Mouse (Mus musculus) kidney, adult 2 months (tissue): ENCODE measurements at regions not wholly inside any gene's neighbourhood (a gene's known extent, or its start where the extent isn't known, plus 50 kb on each side); places are given as distances from the start of the nearest gene placed in this dataset.

Experiments
- DNase-seq: peaks from one replicate; pipeline ENCODE4 v3.0.0; 2021
- H3K27ac ChIP-seq: fragments of 200-500 bp; 2 replicates; pipeline ENCODE4 v1.5.1; 2012; ENCODE audit warnings: low read depth, low read length, control low read depth, inconsistent platforms; ENCODE audit not compliant: insufficient read depth
- H3K27me3 ChIP-seq: fragments of 200-500 bp; replicated peaks from 2 replicates; pipeline ENCODE4 v1.6.1; 2012; ENCODE audit warnings: mild to moderate bottlenecking, moderate library complexity, low read length, inconsistent platforms; ENCODE audit not compliant: control insufficient read depth, insufficient read depth
- H3K36me3 ChIP-seq: fragments of 200-500 bp; 2 replicates; pipeline ENCODE4 v1.6.1; 2012; ENCODE audit warnings: mild to moderate bottlenecking, moderate library complexity, low read length, inconsistent platforms; ENCODE audit not compliant: control insufficient read depth, insufficient read depth
- H3K4me1 ChIP-seq: fragments of 200-500 bp; 2 replicates; pipeline ENCODE4 v1.6.1; 2011; ENCODE audit warnings: low read length; ENCODE audit not compliant: control insufficient read depth, insufficient read depth
- H3K4me3 ChIP-seq: fragments of 200-500 bp; 2 replicates; pipeline ENCODE4 v1.5.1; 2011; ENCODE audit warnings: mild to moderate bottlenecking, low read depth, low read length, control low read depth; ENCODE audit not compliant: insufficient read depth
- CTCF ChIP-seq: fragments of 200-500 bp; conservative IDR thresholded peaks from 2 replicates; pipeline ENCODE4 v1.5.1; 2011; ENCODE audit warnings: low read depth, mild to moderate bottlenecking, control low read depth, low read length, moderate library complexity, mixed read lengths; ENCODE audit not compliant: insufficient read depth, insufficient read length
- POLR2A ChIP-seq: fragments of 200-500 bp; IDR thresholded peaks from one replicate; pipeline ENCODE4 v1.6.1; 2011; ENCODE audit warnings: low read depth, low read length, control low read depth
- WGBS: fragments of 180-500 bp; shearing (Covaris S2); methylation state at CpG from one replicate; pipeline ENCODE4 v1.1.7; 2018; 5-methylcytosine and 5-hydroxymethylcytosine counted together

DNA sequence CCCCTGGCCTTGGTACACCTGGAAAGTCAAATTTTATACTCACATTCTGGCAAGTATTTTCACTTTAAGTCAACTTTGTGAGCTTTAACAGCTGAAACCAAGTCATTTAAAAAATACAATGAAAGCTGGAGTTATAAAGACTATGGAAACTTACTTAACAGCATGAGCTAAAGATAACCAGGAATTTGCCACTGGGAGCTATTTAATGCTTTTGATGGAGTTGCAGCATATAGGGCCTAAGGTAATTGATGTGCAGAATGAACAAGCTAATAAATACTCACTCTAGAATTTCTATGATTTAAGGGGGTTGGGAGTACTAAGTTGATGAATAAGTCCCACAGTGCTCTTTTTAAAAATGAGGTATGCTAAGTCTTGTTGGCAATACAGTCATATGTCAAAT lies 463.5 kb upstream of the Dmac1 start:
- Histone ChIP-seq H3K27ac (no peak overlapping the region), H3K4me3 (no peak overlapping the region), H3K36me3 (no peaks in the 10 kb centered on the region), H3K27me3 (no peaks in the 10 kb centered on the region), H3K4me1 (no peaks in the 10 kb centered on the region)
- no peak for DNase-seq
- TF ChIP-seq CTCF (no peak), POLR2A (no peak)

- WGBS: 74% methylated on average over 3 of the region's 3 CpGs
- Histone ChIP-seq H3K27ac (no peak overlapping the region), H3K27me3 (no peaks in the 10 kb centered on the region), H3K4me1 (no peaks in the 10 kb centered on the region), H3K4me3 (no peak overlapping the region), H3K36me3 (no peaks in the 10 kb centered on the region)
- DNase-seq: no peak
- TF ChIP-seq POLR2A: no peak
- TF ChIP-seq CTCF: no peak
Measured at GRCm38 (mm10) chr4:75730798-75731400, 452.8 kb upstream of the Dmac1 start.

- Histone ChIP-seq H3K4me1 (no peaks in the 10 kb centered on the region), H3K4me3 (no peak overlapping the region), H3K27me3 (no peaks in the 10 kb centered on the region), H3K27ac (no peak overlapping the region), H3K36me3 (no peaks in the 10 kb centered on the region)
- 87% methylated on average over 3 of the region's 3 CpGs for WGBS
- TF ChIP-seq POLR2A: no peak
- TF ChIP-seq CTCF: no peak
- DNase-seq: no peak
Measured at GRCm38 (mm10) chr4:75714652-75715051, 436.5 kb upstream of the Dmac1 start.

- H3K27me3 ChIP-seq: no peaks in the 10 kb centered on the region
- no peak overlapping the region for H3K4me3 ChIP-seq
- 93% methylated on average over 1 of the region's 1 CpGs for WGBS
- H3K4me1 ChIP-seq: no peaks in the 10 kb centered on the region
- no peak for DNase-seq
- TF ChIP-seq POLR2A (no peak), CTCF (peak; percentile 48)
- H3K27ac ChIP-seq: no peak overlapping the region
- H3K36me3 ChIP-seq: no peaks in the 10 kb centered on the region
Measured at GRCm38 (mm10) chr4:75713960-75714359, 435.9 kb upstream of the Dmac1 start.

- WGBS: 57% methylated on average over 3 of the region's 3 CpGs
Measured at GRCm38 (mm10) chr4:75700780-75701378, 422.8 kb upstream of the Dmac1 start.

GRCm38 (mm10) chr4:75676590-75677174 lies 398.6 kb upstream of the Dmac1 start:
- H3K4me1 ChIP-seq: no peaks in the 10 kb centered on the region
- WGBS: 64% methylated on average over 3 of the region's 3 CpGs
- TF ChIP-seq CTCF: no peak
- no peak for TF ChIP-seq POLR2A
- no peaks in the 10 kb centered on the region for H3K36me3 ChIP-seq
- no peak for DNase-seq
- H3K27ac ChIP-seq: no peak overlapping the region
- H3K27me3 ChIP-seq: no peaks in the 10 kb centered on the region
- H3K4me3 ChIP-seq: no peak overlapping the region

More at GRCm38 (mm10) chr4:75700780-75701378, 422.8 kb upstream of the Dmac1 start:
- no peak for DNase-seq
- no peaks in the 10 kb centered on the region for H3K36me3 ChIP-seq
- TF ChIP-seq CTCF: no peak
- TF ChIP-seq POLR2A: no peak
- H3K27ac ChIP-seq: no peak overlapping the region
- H3K4me1 ChIP-seq: no peaks in the 10 kb centered on the region
- no peak overlapping the region for H3K4me3 ChIP-seq
- no peaks in the 10 kb centered on the region for H3K27me3 ChIP-seq

DNA sequence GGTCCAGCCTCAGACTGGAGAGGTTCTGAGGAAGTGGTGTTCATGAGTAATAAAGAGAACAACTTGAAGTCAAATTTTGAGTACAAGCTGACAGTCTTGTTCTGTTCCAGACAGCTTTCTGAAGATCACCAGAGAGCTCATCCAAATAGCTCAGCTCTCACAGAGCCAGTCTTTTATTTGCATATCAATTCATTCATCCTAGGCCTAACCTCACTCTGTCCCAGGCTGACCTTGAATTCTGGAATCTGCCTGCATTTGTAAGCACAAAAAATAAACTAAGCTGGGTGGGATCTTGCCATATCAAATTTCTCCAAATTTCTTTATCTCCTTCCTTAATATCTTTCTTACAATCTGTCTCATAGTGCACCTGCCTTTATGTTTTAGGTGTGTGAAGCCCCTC lies 362.9 kb upstream of the Dmac1 start:
- TF ChIP-seq POLR2A (no peak), CTCF (no peak)
- no peak for DNase-seq
- Histone ChIP-seq H3K4me1 (no peaks in the 10 kb centered on the region), H3K4me3 (no peak overlapping the region), H3K27ac (no peak overlapping the region), H3K27me3 (no peaks in the 10 kb centered on the region), H3K36me3 (no peaks in the 10 kb centered on the region)

DNA sequence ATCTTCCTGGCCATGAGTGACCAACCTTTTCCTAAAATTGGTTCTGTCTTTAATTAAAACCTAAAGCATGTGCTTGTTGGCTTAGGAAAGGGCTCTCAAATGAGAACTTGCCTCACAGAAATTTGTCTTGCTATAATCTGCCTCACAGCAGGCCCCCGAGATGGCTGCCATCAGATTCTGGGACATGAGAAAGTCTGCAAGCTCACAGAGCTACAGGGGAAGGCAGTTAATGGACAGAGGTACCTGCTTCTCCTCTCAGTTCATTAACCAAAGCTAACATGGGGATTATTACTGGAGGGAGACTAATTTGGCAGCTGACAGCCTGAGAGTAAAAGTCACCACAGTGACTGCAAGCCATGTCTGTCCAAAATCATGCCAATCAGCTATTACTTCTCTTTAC lies 358.5 kb upstream of the Dmac1 start:
- no peaks in the 10 kb centered on the region for H3K4me1 ChIP-seq
- 42% methylated on average over 1 of the region's 1 CpGs for WGBS
- H3K4me3 ChIP-seq: no peak overlapping the region
- no peaks in the 10 kb centered on the region for H3K27me3 ChIP-seq
- DNase-seq: no peak
- TF ChIP-seq CTCF (no peak), POLR2A (no peak)
- no peak overlapping the region for H3K27ac ChIP-seq
- H3K36me3 ChIP-seq: no peaks in the 10 kb centered on the region
